Mouse (Mus musculus) midbrain, embryonic 11.5 days (tissue): ENCODE measurements around the gene Dennd4c. TPM values are rescaled to one million over a fixed set of nuclear protein-coding genes. Genes with fewer than 3 reads are reported as not detected.
"Not testable (repeated sequence)": the region's sequence is repeated elsewhere in the genome, so short reads cannot be mapped to it uniquely, and the experiment has no call there.

Source experiments
- ATAC-seq: fragments of 200-750 bp; cut with Nextera tagmentation; 2 replicates; pipeline ENCODE4 v1.8.0; 2017; ENCODE audit warnings: moderate TSS enrichment, moderate library complexity; ENCODE audit not compliant: low FRiP score
- DNase-seq: peaks from one replicate; pipeline ENCODE4 v3.0.0; 2015; ENCODE audit warnings: low spot score; ENCODE audit errors: missing footprints
- H3K27ac ChIP-seq: fragments of 300-500 bp; sonication (generic); 2 replicates; pipeline ENCODE4 v1.5.1; 2014; ENCODE audit warnings: low read depth, low read length
- H3K27me3 ChIP-seq: fragments of 300-500 bp; sonication (generic); 2 replicates; pipeline ENCODE4 v1.6.1; 2014; ENCODE audit warnings: mild to moderate bottlenecking, low read length, moderate library complexity, mixed read lengths; ENCODE audit not compliant: control insufficient read depth, insufficient read depth
- H3K36me3 ChIP-seq: fragments of 300-500 bp; sonication (generic); 2 replicates; pipeline ENCODE4 v1.6.1; 2014; ENCODE audit warnings: mild to moderate bottlenecking, low read length, moderate library complexity, mixed read lengths; ENCODE audit not compliant: control insufficient read depth, insufficient read depth
- H3K4me1 ChIP-seq: fragments of 300-500 bp; sonication (generic); 2 replicates; pipeline ENCODE4 v1.6.1; 2014; ENCODE audit warnings: low read length; ENCODE audit not compliant: control insufficient read depth, insufficient read depth
- H3K4me2 ChIP-seq: fragments of 300-500 bp; sonication (generic); 2 replicates; pipeline ENCODE4 v1.6.1; 2014; ENCODE audit warnings: mild to moderate bottlenecking, moderate library complexity
- H3K4me3 ChIP-seq: fragments of 300-500 bp; sonication (generic); 2 replicates; pipeline ENCODE4 v1.5.1; 2014; ENCODE audit warnings: low read depth, low read length
- H3K9ac ChIP-seq: fragments of 300-500 bp; sonication (generic); 2 replicates; pipeline ENCODE4 v1.6.1; 2014; ENCODE audit warnings: low read length
- H3K9me3 ChIP-seq: fragments of 300-500 bp; sonication (generic); 2 replicates; pipeline ENCODE4 v1.6.1; 2016; ENCODE audit warnings: low read length; ENCODE audit not compliant: control insufficient read depth
- WGBS: fragments of 180-500 bp; shearing (Covaris S2); extraction: QIAGEN DNeasy Blood & Tissue Kit; methylation state at CpG from one replicate; pipeline ENCODE4 v1.1.7; 2014; 5-methylcytosine and 5-hydroxymethylcytosine counted together
- polyA plus RNA-seq: library from polyadenylated mRNA; unstranded; fragments of >200 nt; fragmentation: Nextera tagmentation; extraction: Ambion mirVana; gene quantifications from 2 replicates; pipeline ENCODE4 v1.2.1, GENCODE M21; 2014

Dennd4c gene
- polyA plus RNA-seq, 1 experiment from 2014 or later, result 4.9 TPM

DNA sequence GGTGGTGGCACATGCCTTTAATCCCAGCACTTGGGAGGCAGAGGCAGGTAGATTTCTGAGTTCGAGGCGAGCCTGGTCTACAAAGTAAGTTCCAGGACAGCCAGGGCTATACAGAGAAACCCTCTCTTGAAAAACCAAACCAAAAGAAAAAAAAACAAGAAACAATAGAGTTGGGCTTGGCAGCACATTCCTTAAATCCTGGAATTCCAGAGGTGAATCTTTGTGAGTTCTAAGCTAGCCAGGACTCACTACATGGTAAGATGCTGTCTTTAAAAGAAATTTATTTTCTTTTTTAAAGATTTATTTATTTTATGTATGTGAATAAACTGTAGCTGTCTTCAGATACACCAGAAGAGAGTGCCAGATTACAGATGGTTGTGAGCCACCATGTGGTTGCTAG is 92.8 kb downstream of the Dennd4c start:
- not testable (repeated sequence) for H3K27ac ChIP-seq, H3K9me3 ChIP-seq, H3K27me3 ChIP-seq, H3K36me3 ChIP-seq, H3K4me1 ChIP-seq, DNase-seq, H3K4me2 ChIP-seq, H3K4me3 ChIP-seq, H3K9ac ChIP-seq, ATAC-seq
- 94% methylated on average over 2 of the region's 2 CpGs for WGBS

DNA sequence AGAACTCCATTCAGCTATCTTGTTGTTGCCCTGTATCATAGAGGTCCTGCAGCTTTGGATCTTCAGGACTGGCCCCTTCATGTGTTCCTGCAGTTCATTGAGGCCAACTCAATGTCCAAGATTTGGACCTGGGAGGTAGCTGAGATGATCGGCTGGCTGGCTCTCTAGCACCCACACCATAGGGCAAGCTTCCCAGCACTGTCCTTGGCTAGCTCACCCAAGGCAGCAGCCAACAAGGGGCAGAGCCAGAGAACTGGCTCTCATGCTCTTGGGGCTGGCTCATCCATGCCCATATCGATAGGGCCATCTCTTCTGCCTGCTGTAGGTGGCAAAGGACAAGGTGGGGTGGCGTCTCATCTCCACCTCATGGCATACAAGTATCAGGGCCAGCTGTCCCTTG is 97.0 kb downstream of the Dennd4c start:
- DNase-seq (no peak), ATAC-seq (no peak)
- 96% methylated on average over 3 of the region's 3 CpGs for WGBS
- Histone ChIP-seq H3K9me3 (no peaks in the 10 kb centered on the region), H3K4me3 (no peak overlapping the region), H3K9ac (no peak overlapping the region), H3K4me2 (no peak overlapping the region), H3K27me3 (no peaks in the 10 kb centered on the region), H3K4me1 (no peaks in the 10 kb centered on the region), H3K36me3 (peaks cover 6% of the 10 kb centered on the region), H3K27ac (no peak overlapping the region)

DNA sequence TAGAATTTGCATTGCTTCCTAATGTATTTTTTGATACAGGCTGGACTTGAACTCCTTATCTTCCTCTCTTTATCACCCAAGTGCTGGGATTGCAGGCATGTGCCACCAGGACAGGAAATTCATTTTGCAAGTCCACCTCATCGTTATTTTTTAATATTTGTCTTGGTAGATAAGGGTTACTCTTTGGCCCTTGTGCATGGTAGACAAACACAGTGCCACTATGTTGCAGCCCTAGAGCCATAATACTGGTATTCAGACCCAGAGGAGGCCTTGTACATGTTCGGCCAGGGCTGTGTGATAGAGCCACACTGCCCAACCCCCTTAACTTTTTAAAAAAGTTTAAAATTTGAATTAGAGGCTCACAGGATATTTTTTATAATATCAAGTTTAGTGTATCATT is 98.9 kb downstream of the Dennd4c start:
- no peak overlapping the region for H3K4me2 ChIP-seq
- DNase-seq, result peak; percentile 53
- H3K27me3 ChIP-seq, result no peaks in the 10 kb centered on the region
- H3K9me3 ChIP-seq, result no peaks in the 10 kb centered on the region
- no peak overlapping the region for H3K9ac ChIP-seq
- no peak overlapping the region for H3K27ac ChIP-seq
- H3K36me3 ChIP-seq, result peaks cover 6% of the 10 kb centered on the region
- WGBS, result 94% methylated on average over 2 of the region's 2 CpGs
- ATAC-seq, result no peak
- H3K4me3 ChIP-seq, result no peak overlapping the region
- H3K4me1 ChIP-seq, result no peaks in the 10 kb centered on the region

DNA sequence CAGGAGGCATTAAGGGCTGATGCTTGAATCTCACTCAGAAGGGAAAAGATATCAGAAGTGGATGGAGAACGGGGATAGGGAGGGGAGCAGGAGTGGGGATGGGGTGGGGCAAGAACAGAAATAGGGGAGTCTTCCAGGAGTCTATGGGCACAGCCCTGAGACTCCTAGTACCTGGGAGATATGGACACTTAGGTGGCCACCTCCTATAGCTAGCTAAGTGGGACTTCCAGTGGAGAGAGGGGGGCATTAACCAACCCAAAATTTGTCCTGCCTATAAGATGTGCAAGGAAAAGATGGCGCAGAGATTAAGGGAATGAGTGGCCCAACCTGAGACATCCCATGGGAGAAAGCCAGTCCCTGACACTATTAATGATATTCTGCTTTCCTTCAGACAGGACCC is 103.0 kb downstream of the Dennd4c start:
- WGBS, result 84% methylated on average over 2 of the region's 2 CpGs
- H3K4me1 ChIP-seq, result peaks cover 4% of the 10 kb centered on the region; the same call in 1 of the 2 replicates
- DNase-seq (peak; percentile 70), ATAC-seq (0 out of 2 replicates have a peak, but pooled peaks have one; percentile 17)
- no peak overlapping the region for H3K4me3 ChIP-seq
- no peaks in the 10 kb centered on the region for H3K9me3 ChIP-seq
- H3K27me3 ChIP-seq, result no peaks in the 10 kb centered on the region
- H3K9ac ChIP-seq, result no peak overlapping the region
- H3K27ac ChIP-seq, result no peak overlapping the region
- H3K36me3 ChIP-seq, result peaks cover 26% of the 10 kb centered on the region
- no peak overlapping the region for H3K4me2 ChIP-seq

DNA sequence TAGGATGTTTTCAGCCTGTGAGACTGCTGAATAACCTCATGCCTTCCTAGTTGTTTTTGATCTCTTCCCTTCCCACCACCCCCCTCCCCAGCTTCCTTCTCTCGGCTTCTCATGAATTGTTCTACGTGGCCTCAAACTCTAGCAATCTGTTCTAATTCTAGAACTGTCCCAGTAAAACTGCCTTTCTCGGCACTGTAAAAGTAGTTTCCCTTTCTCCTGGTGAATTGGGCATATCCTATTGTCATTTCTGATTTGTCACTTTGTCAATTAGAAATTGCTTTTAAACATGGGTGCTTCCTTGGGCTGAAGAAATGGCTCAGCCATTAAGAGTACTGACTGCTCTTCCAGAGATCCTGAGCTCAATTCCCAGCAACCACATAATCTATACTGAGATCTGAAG is 103.7 kb downstream of the Dennd4c start:
- peaks cover 26% of the 10 kb centered on the region for H3K36me3 ChIP-seq

DNA sequence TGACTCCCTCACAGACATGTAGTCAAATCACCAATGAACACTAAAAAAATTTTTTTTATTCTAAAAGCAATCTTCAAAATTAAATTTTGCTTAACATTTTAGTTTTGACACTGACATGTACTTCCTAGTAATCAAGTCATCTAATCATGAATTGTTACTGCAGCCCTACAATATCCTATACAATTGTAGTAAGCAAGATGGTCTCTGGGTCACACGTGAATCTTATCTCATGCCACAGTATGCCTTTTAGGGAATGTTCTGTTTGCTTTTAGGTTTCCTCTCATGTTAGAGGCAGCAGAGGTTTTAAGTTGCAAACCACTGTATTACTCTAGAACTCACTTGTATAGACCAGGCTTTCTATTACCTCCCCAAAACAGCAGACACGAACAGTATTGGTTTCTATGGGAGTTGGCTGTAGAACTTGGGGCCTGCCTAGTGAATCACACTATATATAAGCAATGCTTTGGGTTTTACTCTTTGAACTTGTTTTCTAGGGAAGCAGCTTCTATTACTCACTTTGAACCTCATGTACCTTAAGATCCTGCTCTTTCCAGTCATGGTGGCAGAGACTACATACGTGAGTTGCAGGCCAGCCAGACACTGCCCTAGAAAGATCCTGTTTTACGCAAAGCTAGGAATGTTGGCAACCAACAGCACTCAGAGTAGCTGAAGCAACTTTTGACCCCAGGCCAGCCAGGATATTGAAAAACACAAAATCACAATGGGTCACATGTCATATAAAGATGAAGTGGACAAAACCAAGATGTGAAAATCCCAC is 104.6 kb downstream of the Dennd4c start:
- H3K4me3 ChIP-seq, result no peak overlapping the region
- 86% methylated on average over 4 of the region's 4 CpGs for WGBS
- DNase-seq (peak; percentile 88), ATAC-seq (no peak)
- H3K27me3 ChIP-seq, result no peaks in the 10 kb centered on the region
- peaks cover 26% of the 10 kb centered on the region for H3K36me3 ChIP-seq
- no peak overlapping the region for H3K4me2 ChIP-seq
- peaks cover 7% of the 10 kb centered on the region for H3K4me1 ChIP-seq
- H3K9ac ChIP-seq, result no peak overlapping the region
- no peaks in the 10 kb centered on the region for H3K9me3 ChIP-seq
- H3K27ac ChIP-seq, result no peak overlapping the region

More for the DNA sequence above, 103.7 kb downstream of the Dennd4c start:
- peak; percentile 82 for DNase-seq
- Histone ChIP-seq H3K4me3 (no peak overlapping the region), H3K4me1 (peaks cover 4% of the 10 kb centered on the region; the same call in 1 of the 2 replicates), H3K9ac (no peak overlapping the region), H3K27ac (no peak overlapping the region), H3K9me3 (no peaks in the 10 kb centered on the region), H3K27me3 (no peaks in the 10 kb centered on the region), H3K4me2 (no peak overlapping the region)
- WGBS, result 73% methylated on average over 3 of the region's 3 CpGs
- no peak for ATAC-seq

DNA sequence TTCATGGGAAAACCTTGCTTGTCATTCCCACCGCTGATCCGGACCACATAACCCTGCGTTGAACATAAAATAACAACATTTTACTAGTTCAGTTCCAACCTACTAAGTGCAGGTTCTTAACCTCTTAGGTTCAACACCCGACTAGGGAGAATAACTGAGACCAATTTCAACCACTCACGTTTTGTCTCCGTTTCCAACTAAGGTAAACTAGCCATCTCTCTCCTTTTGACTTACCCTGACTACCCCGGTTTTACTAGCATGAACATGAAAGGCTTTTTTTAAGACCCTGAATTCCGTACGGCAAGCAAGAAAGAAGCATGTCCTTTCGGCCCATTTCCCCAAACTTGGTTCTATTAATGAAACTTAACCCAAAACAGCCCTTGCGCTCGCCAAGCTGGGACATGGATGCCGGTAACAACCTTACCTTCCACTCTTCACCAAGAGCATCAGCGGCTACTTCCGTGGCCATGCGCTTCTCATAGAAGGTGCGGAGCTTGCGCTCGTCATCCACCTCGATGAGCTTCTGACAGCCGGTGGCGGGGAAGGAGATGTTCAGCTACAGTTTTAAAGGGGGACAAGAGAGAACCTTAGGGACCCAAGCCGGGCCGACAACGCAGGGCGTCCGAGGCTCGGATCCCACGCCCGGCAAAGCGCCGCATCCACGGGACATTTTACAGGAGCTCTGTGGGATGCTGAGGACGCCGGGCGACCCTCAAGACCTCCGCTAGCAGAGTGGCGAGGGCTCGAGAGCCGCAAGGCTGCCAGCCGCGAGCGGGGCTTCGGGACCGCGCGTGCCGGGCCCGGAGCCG is 108.2 kb downstream of the Dennd4c start:
- Histone ChIP-seq H3K9ac (peak overlapping the region; percentile 99), H3K4me1 (peaks cover 8% of the 10 kb centered on the region), H3K4me2 (peak overlapping the region; percentile 79), H3K36me3 (peaks cover 22% of the 10 kb centered on the region), H3K4me3 (peak overlapping the region; percentile 99), H3K9me3 (no peaks in the 10 kb centered on the region), H3K27ac (peak overlapping the region; percentile 86), H3K27me3 (no peaks in the 10 kb centered on the region)
- 2% methylated on average over 50 of the region's 50 CpGs for WGBS
- DNase-seq (peak; percentile 87), ATAC-seq (no peak)

DNA sequence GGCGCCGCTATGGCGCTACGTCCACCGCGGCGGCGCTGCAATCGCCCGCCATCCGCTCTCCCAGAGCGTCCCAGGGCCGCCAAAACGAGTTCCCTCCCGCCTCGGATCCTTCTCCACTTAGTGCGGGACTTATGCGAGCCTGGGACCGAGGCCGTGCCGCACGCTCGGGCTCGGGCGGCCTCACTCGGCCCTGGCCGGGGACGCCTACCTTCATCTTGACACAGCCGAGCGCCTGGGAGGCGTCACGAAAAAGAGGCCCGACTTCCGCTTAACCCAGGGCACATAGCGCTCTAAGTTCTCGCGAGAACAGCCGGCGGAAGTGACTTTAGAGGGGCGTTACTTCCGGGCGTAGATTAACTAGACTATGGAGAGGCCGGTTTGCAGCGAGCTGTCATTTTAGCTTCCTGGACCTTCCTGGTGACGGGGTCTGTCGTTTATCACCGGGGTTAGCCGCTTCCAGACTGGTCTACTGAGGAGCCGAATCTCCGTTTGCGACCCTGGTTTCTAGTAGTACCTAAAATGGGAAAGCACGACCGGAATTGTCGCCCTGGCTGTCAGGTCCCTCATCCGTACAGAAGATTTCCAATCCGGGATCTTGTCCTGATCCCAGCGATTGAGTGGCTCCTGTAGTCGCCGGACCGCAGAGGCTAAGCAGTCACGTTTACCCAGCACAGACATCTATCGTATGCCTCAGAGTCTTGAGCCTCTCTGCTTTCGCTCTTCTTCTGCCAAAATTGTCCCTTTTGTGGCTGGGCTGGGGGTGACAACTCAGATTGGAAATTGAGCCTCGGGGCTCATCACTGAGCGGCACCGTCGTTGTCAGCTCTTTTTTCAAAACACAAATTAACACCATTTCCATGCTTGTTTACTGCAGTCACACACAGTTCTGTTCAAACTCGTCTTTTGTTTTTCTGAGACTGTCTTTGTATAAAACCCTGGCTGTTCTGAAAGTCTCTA is 109.0 kb downstream of the Dennd4c start, which contains the start of gene Rps6:
TSS of gene Rps6 (minus strand) at position 300 of the 957 bp plus-strand sequence.
- Histone ChIP-seq H3K4me2 (peak within 1 kb of the TSS; percentile 81), H3K9me3 (no peaks in the 10 kb centered on the region), H3K27me3 (no peaks in the 10 kb centered on the region), H3K9ac (peak within 1 kb of the TSS; percentile 99), H3K27ac (peak within 1 kb of the TSS; percentile 86), H3K4me3 (peak within 1 kb of the TSS; percentile 99), H3K36me3 (peaks cover 22% of the 10 kb centered on the region), H3K4me1 (peaks cover 8% of the 10 kb centered on the region)
- peak; percentile 98 for ATAC-seq
- under 1% methylated on average over 68 of the region's 68 CpGs for WGBS
- DNase-seq, result peak; percentile 99
